Mouse (Mus musculus) erythroblast, embryonic 14.5 days (primary cell): ENCODE data around the gene Sept8. TPM values are rescaled to one million over a fixed set of nuclear protein-coding genes. Genes with fewer than 3 reads are reported as not detected.

Experiments
- H3K27me3 ChIP-seq: 2 replicates; pipeline ENCODE4 v1.6.1; 2012; ENCODE audit warnings: inconsistent platforms; ENCODE audit not compliant: control insufficient read depth
- H3K36me3 ChIP-seq: 2 replicates; pipeline ENCODE4 v1.6.1; 2012; ENCODE audit warnings: mild to moderate bottlenecking, inconsistent platforms; ENCODE audit not compliant: control insufficient read depth
- H3K4me1 ChIP-seq: 2 replicates; pipeline ENCODE4 v1.6.1; 2012; ENCODE audit warnings: inconsistent platforms; ENCODE audit not compliant: control insufficient read depth
- H3K4me3 ChIP-seq: replicated peaks from 2 replicates; pipeline ENCODE3; 2012; ENCODE audit warnings: moderate library complexity, mild to moderate bottlenecking, inconsistent platforms
- H3K9me3 ChIP-seq: 2 replicates; pipeline ENCODE4 v1.6.1; 2012; ENCODE audit warnings: low read length, inconsistent platforms, mixed read lengths; ENCODE audit not compliant: control insufficient read depth
- GATA1 ChIP-seq: IDR thresholded peaks from 2 replicates; pipeline ENCODE4 v1.6.1; 2012; ENCODE audit warnings: low read length, inconsistent platforms, mixed read lengths
- TAL1 ChIP-seq: IDR thresholded peaks from 3 replicates; pipeline ENCODE4 v1.6.1; 2012; ENCODE audit warnings: low read length, inconsistent platforms, mixed read lengths
- polyA plus RNA-seq: library from polyadenylated mRNA; stranded (reverse); fragments of >175 nt; gene quantifications from 2 replicates; pipeline ENCODE4 v1.2.3, GENCODE M21; 2012

Sept8 gene
- polyA plus RNA-seq, 1 experiment = 7.8 TPM

DNA sequence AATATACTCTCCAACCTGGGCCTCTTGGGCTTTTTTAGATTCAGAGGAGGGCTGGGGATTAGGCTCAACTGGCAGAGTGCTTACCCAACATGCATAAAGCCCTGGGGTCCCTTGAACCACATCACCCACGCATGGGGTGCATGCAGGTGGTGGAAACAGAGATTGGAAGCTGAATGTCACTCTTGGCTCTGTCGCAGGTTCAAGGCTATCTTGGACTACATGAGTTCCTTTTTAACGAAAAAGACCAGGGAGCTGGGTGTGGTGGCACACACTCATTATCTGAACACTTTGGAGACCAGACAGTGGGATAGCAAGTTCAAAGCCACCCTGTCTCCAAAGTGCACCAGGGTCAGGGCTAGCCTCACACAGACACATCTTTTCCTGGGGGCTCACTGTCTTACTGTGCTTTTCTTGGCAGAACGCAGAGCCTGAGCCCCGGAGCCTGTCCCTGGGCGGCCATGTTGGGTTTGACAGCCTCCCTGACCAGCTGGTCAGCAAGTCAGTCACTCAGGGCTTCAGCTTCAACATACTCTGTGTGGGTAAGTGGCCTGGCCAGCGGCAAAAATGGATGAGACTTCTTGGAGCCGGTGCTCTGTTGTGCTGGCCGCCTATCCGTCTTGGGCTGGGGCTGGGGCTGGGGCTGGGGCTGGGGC lies 12.6 kb downstream of the Sept8 start:
- TF ChIP-seq TAL1 (no peak), GATA1 (no peak)
- H3K4me1 ChIP-seq = peaks cover 43% of the 10 kb centered on the region
- H3K4me3 ChIP-seq = no peak overlapping the region
- no peaks in the 10 kb centered on the region for H3K27me3 ChIP-seq
- peaks cover 98% of the 10 kb centered on the region for H3K36me3 ChIP-seq
- 0 out of 2 replicates have a peak, but pooled peaks cover 3% of the 10 kb centered on the region for H3K9me3 ChIP-seq

DNA sequence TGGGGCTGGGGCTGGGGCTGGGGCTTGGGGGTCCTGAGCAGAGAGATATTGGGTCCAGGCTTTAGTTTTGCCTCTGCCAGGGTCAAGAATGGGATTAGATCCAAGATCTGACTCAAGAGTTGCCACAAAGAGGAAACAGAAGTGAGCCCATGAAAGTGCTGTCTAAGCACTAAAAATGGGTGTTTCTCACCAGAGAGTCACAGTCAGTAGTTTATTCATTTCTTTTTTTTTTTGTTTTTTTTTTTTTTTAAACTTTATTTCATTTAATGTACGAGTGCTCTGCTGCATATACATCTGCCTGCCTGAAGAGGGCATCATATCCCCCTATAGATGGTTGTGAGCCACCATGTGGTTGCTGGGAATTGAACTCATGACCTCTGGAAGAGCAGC lies 13.2 kb downstream of the Sept8 start:
- Histone ChIP-seq H3K36me3 (peaks cover 98% of the 10 kb centered on the region), H3K4me3 (no peak overlapping the region), H3K27me3 (no peaks in the 10 kb centered on the region), H3K4me1 (peaks cover 37% of the 10 kb centered on the region), H3K9me3 (0 out of 2 replicates have a peak, but pooled peaks cover 3% of the 10 kb centered on the region)
- TF ChIP-seq TAL1 = no peak
- TF ChIP-seq GATA1 = no peak

DNA sequence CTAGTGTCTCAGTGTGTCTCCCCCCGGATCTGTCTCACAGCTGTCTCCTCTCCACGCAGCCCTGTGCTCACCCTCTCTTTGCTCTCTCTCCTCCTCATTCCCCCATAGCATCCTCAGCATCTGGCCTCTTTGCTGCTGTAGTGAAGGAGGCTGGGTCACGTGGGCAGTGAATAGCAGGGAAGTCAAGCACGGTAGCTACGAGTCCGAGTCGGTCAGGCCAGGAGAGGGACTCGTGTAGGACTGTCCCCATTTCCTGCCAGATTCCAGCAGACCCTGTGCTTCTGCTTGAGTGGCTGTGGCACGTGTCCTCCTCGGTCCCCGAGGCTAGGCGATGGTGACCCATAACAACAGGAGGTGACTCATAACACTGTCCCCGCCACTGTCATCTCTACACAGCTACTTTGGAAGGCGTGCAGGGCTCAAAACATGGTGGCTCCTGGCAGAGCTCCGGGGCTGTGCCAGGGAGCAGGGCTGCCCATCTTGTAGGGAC lies 20.0 kb downstream of the Sept8 start:
- no peaks in the 10 kb centered on the region for H3K27me3 ChIP-seq
- no peak overlapping the region for H3K4me3 ChIP-seq
- peaks cover 93% of the 10 kb centered on the region for H3K36me3 ChIP-seq
- H3K9me3 ChIP-seq = 0 out of 2 replicates have a peak, but pooled peaks cover 3% of the 10 kb centered on the region
- TF ChIP-seq GATA1 (no peak), TAL1 (no peak)
- no peaks in the 10 kb centered on the region; the same call in 1 of the 2 replicates for H3K4me1 ChIP-seq

DNA sequence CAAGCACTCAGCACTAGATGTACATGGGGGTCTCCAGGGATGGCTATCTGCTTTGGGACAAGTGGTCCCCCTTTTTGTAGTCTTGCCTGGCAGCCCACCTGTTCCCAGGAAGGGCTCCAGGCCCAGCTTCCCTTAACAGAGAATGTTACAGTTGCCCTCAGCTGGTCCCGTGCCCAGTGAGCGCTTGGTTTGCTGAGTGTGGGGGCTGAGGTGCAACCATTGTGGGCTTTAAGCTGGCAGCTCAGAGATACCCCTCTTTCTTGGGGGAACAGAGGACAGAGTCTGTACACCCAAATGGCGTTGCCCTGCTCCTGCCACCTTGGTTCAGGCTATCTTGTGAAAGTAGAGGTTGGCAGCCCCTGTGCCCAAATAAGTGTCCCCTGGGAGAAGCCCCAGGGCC lies 21.3 kb downstream of the Sept8 start:
- no peaks in the 10 kb centered on the region for H3K27me3 ChIP-seq
- H3K4me3 ChIP-seq = no peak overlapping the region
- H3K9me3 ChIP-seq = no peaks in the 10 kb centered on the region
- TF ChIP-seq TAL1 = no peak
- no peak for TF ChIP-seq GATA1
- H3K4me1 ChIP-seq = peaks cover 4% of the 10 kb centered on the region; the same call in 1 of the 2 replicates
- peaks cover 91% of the 10 kb centered on the region for H3K36me3 ChIP-seq

DNA sequence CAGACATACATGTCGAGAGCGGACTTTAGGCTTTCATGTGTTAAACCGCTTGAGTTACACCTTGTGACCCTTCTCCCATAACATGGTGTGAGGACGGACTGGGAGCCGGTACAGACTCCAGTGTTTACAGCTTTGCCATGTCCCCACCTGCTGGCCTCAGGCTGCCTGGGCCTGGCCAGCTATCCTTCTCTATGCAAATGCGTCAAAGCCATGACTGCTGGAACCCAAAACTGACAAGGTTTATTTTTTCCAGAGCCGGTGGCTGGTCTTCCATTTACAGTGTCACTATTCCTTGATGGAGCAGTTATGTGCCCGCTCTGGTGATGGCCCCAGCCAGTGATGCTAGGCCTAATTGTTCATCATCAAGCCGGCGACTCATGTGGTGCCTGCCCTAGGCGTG lies 22.2 kb downstream of the Sept8 start:
- Histone ChIP-seq H3K4me3 (no peak overlapping the region), H3K27me3 (no peaks in the 10 kb centered on the region), H3K36me3 (peaks cover 86% of the 10 kb centered on the region), H3K4me1 (peaks cover 6% of the 10 kb centered on the region), H3K9me3 (no peaks in the 10 kb centered on the region)
- TF ChIP-seq TAL1 (no peak), GATA1 (no peak)

DNA sequence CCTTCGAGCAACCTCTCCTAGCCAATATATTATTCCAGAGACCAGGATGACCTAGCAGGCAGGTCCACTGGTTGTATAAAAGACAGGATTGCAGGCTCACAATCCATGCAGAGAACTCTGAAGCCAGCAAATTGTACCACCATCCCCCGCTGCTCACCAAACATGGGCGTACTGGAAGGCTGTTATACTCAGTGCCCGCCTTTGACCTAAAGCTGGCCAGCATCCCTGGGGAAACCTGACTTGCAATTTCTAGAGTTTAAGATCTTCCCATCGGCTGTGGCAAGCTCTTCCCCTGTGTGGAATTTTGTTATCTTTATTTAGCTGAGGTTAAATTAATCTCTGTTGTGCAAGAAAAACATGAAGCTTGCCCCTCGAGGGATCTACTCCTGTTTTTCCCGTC lies 24.0 kb downstream of the Sept8 start:
- H3K27me3 ChIP-seq = no peaks in the 10 kb centered on the region
- H3K4me1 ChIP-seq = peaks cover 23% of the 10 kb centered on the region
- H3K9me3 ChIP-seq = no peaks in the 10 kb centered on the region
- no peak overlapping the region for H3K4me3 ChIP-seq
- TF ChIP-seq TAL1 = no peak
- no peak for TF ChIP-seq GATA1
- H3K36me3 ChIP-seq = peaks cover 73% of the 10 kb centered on the region

DNA sequence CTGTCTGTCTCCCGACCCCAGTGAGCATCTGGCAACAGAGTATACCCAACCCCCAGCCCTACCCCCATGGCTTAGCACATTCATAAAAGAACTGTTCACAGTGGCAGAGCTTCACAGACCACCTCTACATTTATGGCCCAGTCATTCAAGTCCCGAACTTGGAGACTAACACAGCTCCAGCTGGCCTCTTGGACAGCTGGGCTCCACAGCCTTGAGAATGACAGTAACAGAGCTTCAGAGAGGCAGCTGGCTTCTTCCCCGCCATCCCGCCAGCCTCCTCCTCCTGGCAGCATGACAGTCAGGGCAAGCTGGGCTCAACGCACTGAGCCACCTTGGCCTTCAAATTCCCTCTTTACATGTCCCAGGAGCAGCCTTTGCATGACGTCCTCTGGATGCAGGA lies 27.2 kb downstream of the Sept8 start:
- H3K4me1 ChIP-seq = peaks cover 28% of the 10 kb centered on the region
- peaks cover 45% of the 10 kb centered on the region for H3K36me3 ChIP-seq
- no peaks in the 10 kb centered on the region for H3K27me3 ChIP-seq
- no peak for TF ChIP-seq TAL1
- no peak for TF ChIP-seq GATA1
- H3K4me3 ChIP-seq = no peak overlapping the region
- 0 out of 2 replicates have a peak, but pooled peaks cover 2% of the 10 kb centered on the region for H3K9me3 ChIP-seq

DNA sequence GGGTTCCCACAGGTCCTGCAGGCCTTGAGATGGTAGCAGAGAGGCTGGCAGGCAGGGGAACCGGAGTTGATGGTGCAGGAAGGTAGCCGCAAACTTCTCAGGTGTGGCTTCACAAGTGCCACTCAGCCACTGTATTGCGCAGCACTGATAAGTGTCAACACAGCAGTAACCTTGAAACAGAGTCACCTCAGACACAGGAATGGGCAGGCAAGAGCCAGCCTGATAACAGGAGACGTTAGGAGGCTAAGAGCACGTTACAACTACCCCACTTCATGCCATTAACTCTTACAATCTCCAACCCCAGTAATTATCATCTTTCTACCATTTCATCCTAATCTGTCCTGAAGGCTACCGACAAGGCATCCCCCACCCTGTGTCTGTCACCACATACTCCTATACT lies 28.5 kb downstream of the Sept8 start:
- Histone ChIP-seq H3K27me3 (no peaks in the 10 kb centered on the region), H3K4me1 (peaks cover 30% of the 10 kb centered on the region), H3K4me3 (no peak overlapping the region), H3K9me3 (0 out of 2 replicates have a peak, but pooled peaks cover 2% of the 10 kb centered on the region), H3K36me3 (peaks cover 32% of the 10 kb centered on the region)
- TF ChIP-seq TAL1 (no peak), GATA1 (no peak)

DNA sequence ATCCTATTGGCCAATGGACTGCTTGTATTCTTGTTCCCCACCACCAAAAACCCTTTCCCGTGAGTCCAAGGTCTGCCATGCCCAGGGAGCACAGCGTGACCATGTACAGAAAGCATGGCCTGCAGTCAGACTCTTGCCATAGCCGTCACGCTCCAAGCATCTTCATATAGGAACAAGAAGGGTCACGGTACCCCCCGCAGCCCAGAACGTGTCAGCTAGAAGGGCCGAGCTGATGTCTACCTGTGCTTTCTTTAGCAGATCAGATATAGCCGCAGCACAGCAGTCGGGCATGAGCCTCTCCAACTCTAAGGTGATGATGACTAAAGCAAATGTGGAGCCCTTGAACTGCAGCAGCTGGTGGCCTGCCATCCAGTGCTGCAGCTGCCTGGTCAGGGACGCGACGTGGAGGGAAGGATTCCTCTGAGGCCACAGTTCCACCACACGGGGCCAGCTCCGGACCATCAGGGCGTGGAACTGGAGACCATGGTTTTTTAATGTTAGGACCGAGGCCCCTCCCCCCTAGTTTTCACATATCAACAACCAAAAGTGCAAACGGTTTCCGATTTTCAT lies 29.1 kb downstream of the Sept8 start:
- H3K4me3 ChIP-seq = no peak overlapping the region
- H3K36me3 ChIP-seq = peaks cover 26% of the 10 kb centered on the region
- peaks cover 30% of the 10 kb centered on the region for H3K4me1 ChIP-seq
- H3K9me3 ChIP-seq = 0 out of 2 replicates have a peak, but pooled peaks cover 2% of the 10 kb centered on the region
- no peaks in the 10 kb centered on the region for H3K27me3 ChIP-seq
- TF ChIP-seq TAL1 (no peak), GATA1 (no peak)
